Comparison of ENCODE assay signal across 9 mouse cellular contexts in genomic region chr19:41270151-41270727, GRCm38 (mm10). TPM values are rescaled to one million over a fixed set of nuclear protein-coding genes. Genes with fewer than 3 reads are reported as not detected.
A peak's percentile ranks its signal among the peaks of the same experiment; 100 is the strongest.
DNase-seq lines count a peak whose midpoint lies in the region; ATAC-seq lines count a peak whose summit lies in the region.
"Had no signal": no experiment of that assay in that cellular context is flagged by ENCODE, and none has a peak within 500 bp of the region (broad histone marks: within the 10 kb centered on the region; RNA-seq: fewer than 3 reads in every experiment).

No protein-coding gene starts in this region.

- no peaks in the 10 kb centered on the region for H3K27me3 ChIP-seq in stomach, embryonic 15.5 days (replicated peaks)
- H3K27me3 ChIP-seq in forebrain, embryonic 13.5 days: no peaks in the 10 kb centered on the region
- H3K27me3 ChIP-seq: limb, embryonic 13.5 days had no signal

- DNase-seq in adrenal gland, adult (ENCODE audit: inconsistent age in 2 of 2, low spot score in 1 of 2): peak; percentile 42 to 68
- DNase-seq in adrenal gland, postnatal 4 days (ENCODE audit: low spot score in 2 of 2): no peak
- DNase-seq in retina, postnatal 1 day: peak; percentile 35
- DNase-seq in retina, embryonic 14.5 days (ENCODE audit: low spot score): no peak
- DNase-seq in layer of hippocampus, postnatal 10 days (ENCODE audit: low spot score in 2 of 2): peak; percentile 18 to 22
- no peak for DNase-seq in spleen, postnatal 4 days (ENCODE audit: low spot score in 2 of 2)

- ATAC-seq in stomach, embryonic 15.5 days (ENCODE audit: insufficient read depth, low FRiP score, low read depth): 0 out of 2 replicates have a peak, but pooled peaks have one; percentile 39
- ATAC-seq in forebrain, embryonic 13.5 days: no peak

- no peak overlapping the region for H3K4me3 ChIP-seq in stomach, embryonic 15.5 days (replicated peaks)
- H3K4me3 ChIP-seq in forebrain, embryonic 13.5 days: no peak overlapping the region
- H3K4me3 ChIP-seq: limb, embryonic 13.5 days had no signal

- no peak overlapping the region for H3K27ac ChIP-seq in stomach, embryonic 15.5 days
- no peak overlapping the region for H3K27ac ChIP-seq in forebrain, embryonic 13.5 days
- H3K27ac ChIP-seq: limb, embryonic 13.5 days had no signal

- H3K36me3 ChIP-seq in stomach, embryonic 15.5 days: no peaks in the 10 kb centered on the region
- no peaks in the 10 kb centered on the region for H3K36me3 ChIP-seq in forebrain, embryonic 13.5 days (ENCODE audit: poor library complexity, severe bottlenecking)
- H3K36me3 ChIP-seq: limb, embryonic 13.5 days had no signal

- 52% methylated on average over 9 of the region's 9 CpGs for WGBS in stomach, embryonic 15.5 days
- WGBS in forebrain, embryonic 13.5 days: 57% methylated on average over 9 of the region's 9 CpGs

- no peaks in the 10 kb centered on the region for H3K4me1 ChIP-seq in stomach, embryonic 15.5 days
- peaks cover 4% of the 10 kb centered on the region; the same call in 1 of the 2 replicates for H3K4me1 ChIP-seq in forebrain, embryonic 13.5 days

- H3K9me3 ChIP-seq in stomach, embryonic 15.5 days: no peaks in the 10 kb centered on the region
- H3K9me3 ChIP-seq in forebrain, embryonic 13.5 days (replicated peaks): no peaks in the 10 kb centered on the region
- H3K9me3 ChIP-seq: limb, embryonic 13.5 days had no signal

- H3K4me2 ChIP-seq in stomach, embryonic 15.5 days: no peak overlapping the region
- no peak overlapping the region for H3K4me2 ChIP-seq in forebrain, embryonic 13.5 days
- H3K4me2 ChIP-seq: limb, embryonic 13.5 days had no signal

- no peak overlapping the region for H3K9ac ChIP-seq in stomach, embryonic 15.5 days
- H3K9ac ChIP-seq in forebrain, embryonic 13.5 days: no peak overlapping the region
- H3K9ac ChIP-seq: limb, embryonic 13.5 days had no signal

RNA-seq across cellular contexts. Expression of gene Tm9sf3, which starts 6.4 kb away (rescaled TPM):
- 100 to 1,000 TPM; 163 to 170 TPM for total RNA-seq in adrenal gland, postnatal 4 days (2021)
- total RNA-seq in layer of hippocampus, postnatal 10 days (2021): 100 to 1,000 TPM; 138 TPM
- 155 and 179 TPM in 2 replicates for polyA plus RNA-seq in stomach, embryonic 15.5 days (2015; fragmentation: Nextera tagmentation; extraction: Ambion mirVana)
- polyA plus RNA-seq in forebrain, embryonic 13.5 days (2015; fragmentation: Nextera tagmentation; extraction: Ambion mirVana): 81.3 and 84.2 TPM in 2 replicates

Comparison
In these comparisons a context has a peak if more than half of its experiments do, and no peak if none do; other contexts are left out.
1. DNase-seq: peak in adrenal gland, adult (2 of 2), retina, postnatal 1 day (single experiment) and layer of hippocampus, postnatal 10 days (2 of 2); none in adrenal gland, postnatal 4 days (0 of 2), retina, embryonic 14.5 days (single experiment) and spleen, postnatal 4 days (0 of 2).